Mouse (Mus musculus) gastrocnemius, postnatal 10 days (tissue): ENCODE data around the gene Foxn2. TPM values are rescaled to one million over a fixed set of nuclear protein-coding genes. Genes with fewer than 3 reads are reported as not detected.
"Not testable (repeated sequence)": the region's sequence is repeated elsewhere in the genome, so short reads cannot be mapped to it uniquely, and the experiment has no call there.

Source experiments
- DNase-seq: peaks from one replicate; pipeline ENCODE4 v3.0.0; 2021; ENCODE audit warnings: mixed read lengths
- long read RNA-seq, 2 experiments: library from polyadenylated mRNA; stranded (forward); transcript quantifications; one replicate each; pipeline ENCODE4 v2.0.0; 2021
- total RNA-seq, 2 experiments: library from RNA; stranded (reverse); gene quantifications; 2 replicates each; pipeline ENCODE4 v1.2.3; 2021

Gene Foxn2
- 10 to 100 TPM; 17.5 to 19.4 TPM for total RNA-seq
- long read RNA-seq, experiment 1, full-length matches to known transcripts = 5 of 8 reads
- long read RNA-seq, experiment 1, partial matches to known transcripts = 0 of 8 reads
- long read RNA-seq, experiment 1, other reads (novel, unspliced or antisense) = 3 of 8 reads
- long read RNA-seq, experiment 2, full-length matches to known transcripts = 4 of 8 reads
- long read RNA-seq, experiment 2, partial matches to known transcripts = 1 of 8 reads
- long read RNA-seq, experiment 2, other reads (novel, unspliced or antisense) = 3 of 8 reads

- peak; percentile 97 for DNase-seq
These were observed at the start of gene Foxn2 for GRCm38 (mm10) chr17:88440285-88441000. TSS of gene Foxn2 (plus strand) at chr17:88440711.

- DNase-seq = no peak
These were observed 43.0 kb upstream of the Foxn2 start for GRCm38 (mm10) chr17:88397501-88397900.

GRCm38 (mm10) chr17:88398090-88398489 lies 42.4 kb upstream of the Foxn2 start:
- no peak for DNase-seq

GRCm38 (mm10) chr17:88398854-88399253 lies 41.7 kb upstream of the Foxn2 start:
- DNase-seq = no peak

- DNase-seq = no peak
These were observed 40.4 kb upstream of the Foxn2 start for GRCm38 (mm10) chr17:88400122-88400521.

- DNase-seq = no peak
These were observed 39.6 kb upstream of the Foxn2 start for GRCm38 (mm10) chr17:88400702-88401475.

GRCm38 (mm10) chr17:88403269-88403668 lies 37.2 kb upstream of the Foxn2 start:
- no peak for DNase-seq

- DNase-seq = no peak
These were observed 36.0 kb upstream of the Foxn2 start for GRCm38 (mm10) chr17:88404471-88404870.

GRCm38 (mm10) chr17:88405076-88405475 lies 35.4 kb upstream of the Foxn2 start:
- DNase-seq = no peak

- DNase-seq = no peak
These were observed 30.8 kb upstream of the Foxn2 start for GRCm38 (mm10) chr17:88409706-88410105.

- no peak for DNase-seq
These were observed 27.2 kb upstream of the Foxn2 start for GRCm38 (mm10) chr17:88413155-88413836.

- DNase-seq = no peak
These were observed 20.1 kb upstream of the Foxn2 start for GRCm38 (mm10) chr17:88420426-88420825.

GRCm38 (mm10) chr17:88421246-88421645 lies 19.3 kb upstream of the Foxn2 start:
- no peak for DNase-seq

- no peak for DNase-seq
These were observed 9.8 kb upstream of the Foxn2 start for GRCm38 (mm10) chr17:88430719-88431118.

GRCm38 (mm10) chr17:88431486-88431885 lies 9.0 kb upstream of the Foxn2 start:
- no peak for DNase-seq

GRCm38 (mm10) chr17:88431987-88432386 lies 8.5 kb upstream of the Foxn2 start:
- DNase-seq = no peak

- DNase-seq = no peak
These were observed 5.2 kb upstream of the Foxn2 start for GRCm38 (mm10) chr17:88435322-88435721.

GRCm38 (mm10) chr17:88436284-88436683 lies 4.2 kb upstream of the Foxn2 start:
- no peak for DNase-seq

- DNase-seq = not testable (repeated sequence)
These were observed 3.8 kb upstream of the Foxn2 start for GRCm38 (mm10) chr17:88436749-88437148.

- no peak for DNase-seq
These were observed 3.1 kb upstream of the Foxn2 start for GRCm38 (mm10) chr17:88437391-88437790.

- DNase-seq = no peak
These were observed 918 bp upstream of the Foxn2 start for GRCm38 (mm10) chr17:88439536-88440050.

- no peak for DNase-seq
These were observed 505 bp downstream of the Foxn2 start for GRCm38 (mm10) chr17:88441001-88441431.
